Mouse (Mus musculus): ENCODE results near the gene Sox5.

Gene Sox5

DNA sequence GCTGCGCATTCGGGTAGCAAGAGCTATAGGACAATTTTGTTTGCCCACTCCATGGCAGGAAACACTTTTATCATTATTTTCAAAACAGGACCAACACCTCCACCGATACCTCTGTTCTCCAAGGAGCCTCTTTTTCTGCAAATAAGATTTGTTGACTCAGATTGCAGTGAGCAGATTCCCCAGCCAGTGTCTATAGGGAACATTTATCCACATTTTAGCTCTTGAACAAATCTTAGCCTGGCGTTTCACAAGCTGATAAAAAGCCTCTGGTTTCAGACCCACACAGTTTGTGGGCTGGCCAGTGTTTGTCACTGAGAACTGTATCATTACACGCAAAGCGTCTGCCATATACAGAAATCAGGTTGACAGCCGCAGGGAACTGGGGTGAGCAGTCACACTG, 823.4 kb downstream of the Sox5 start:
- no peak for DNase-seq (ENCODE audit: low read depth, low spot score)

DNA sequence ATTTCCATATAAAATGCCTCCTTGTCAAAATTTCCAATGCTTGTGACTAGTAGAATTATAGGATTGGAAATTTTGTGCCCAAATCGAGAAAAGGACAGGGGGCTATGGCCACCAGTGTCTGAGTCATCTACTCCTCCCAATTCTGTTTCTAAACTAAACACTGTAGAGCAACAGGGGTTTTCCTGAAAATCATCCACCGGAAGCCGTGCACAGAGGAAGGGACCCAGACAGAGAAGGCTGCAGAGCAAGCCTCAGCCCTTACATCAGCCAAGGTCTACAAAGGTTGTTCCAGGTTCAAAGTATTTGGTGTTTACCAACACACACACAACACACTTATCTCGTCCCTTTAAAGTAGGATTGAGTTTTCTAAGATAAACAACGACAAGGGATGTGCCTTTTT, 824.7 kb downstream of the Sox5 start:
- no peak for DNase-seq (ENCODE audit: low read depth, low spot score)

DNA sequence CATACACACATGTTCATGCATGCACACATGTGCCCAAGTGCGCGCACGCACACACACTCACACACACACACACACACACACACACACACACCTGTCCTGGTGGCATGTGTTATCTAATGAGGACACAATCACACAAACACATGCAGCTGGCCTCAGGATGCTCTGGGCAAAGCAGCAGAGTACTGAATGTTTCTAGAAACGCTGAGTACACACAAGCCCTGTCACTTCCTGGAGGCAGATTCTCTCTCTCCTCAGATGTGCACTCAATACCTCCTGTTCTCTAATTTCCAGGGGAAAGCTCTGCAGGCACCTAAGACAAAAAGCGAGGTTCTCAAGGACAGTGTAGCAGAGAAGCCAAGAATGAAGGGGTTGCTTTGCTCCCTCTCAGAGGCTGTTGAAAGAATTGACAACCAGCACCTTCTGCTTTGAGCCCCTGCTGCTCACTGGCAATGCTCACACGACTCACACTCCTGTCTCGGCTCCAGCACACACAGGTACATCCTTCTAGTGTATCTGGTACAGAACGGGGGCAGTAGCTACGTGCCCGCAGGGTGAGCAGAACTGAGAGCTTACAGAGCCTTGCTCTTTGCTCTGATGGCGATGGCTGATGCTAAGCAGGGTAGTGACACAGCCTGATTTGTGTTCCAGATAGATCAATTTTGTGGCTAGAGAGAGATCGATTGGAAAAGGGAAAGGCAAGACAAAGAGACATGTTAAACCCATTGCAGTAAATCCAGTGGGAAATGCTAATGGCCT, 833.0 kb downstream of the Sox5 start:
- no peak for DNase-seq (ENCODE audit: low read depth, low spot score)

DNA sequence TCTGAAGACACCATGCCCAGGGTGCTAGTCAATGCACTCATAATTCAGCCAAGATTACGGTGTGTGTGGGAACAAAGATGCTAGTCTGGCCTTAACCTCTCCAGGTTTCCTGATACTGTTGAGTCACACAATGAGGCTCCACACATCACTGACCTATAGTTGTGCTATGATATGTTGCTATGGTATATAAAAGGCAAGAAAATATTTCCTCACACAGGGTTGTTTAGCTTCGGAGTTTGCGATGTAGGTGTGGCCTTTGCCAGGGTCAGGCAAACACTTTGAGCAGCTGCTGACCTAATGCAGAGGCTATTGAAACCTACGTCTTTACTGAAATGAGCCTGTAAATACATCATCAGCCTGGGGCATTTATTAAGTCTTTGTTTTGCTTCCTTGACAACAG, 833.7 kb downstream of the Sox5 start:
- no peak for DNase-seq (ENCODE audit: low read depth, low spot score)

DNA sequence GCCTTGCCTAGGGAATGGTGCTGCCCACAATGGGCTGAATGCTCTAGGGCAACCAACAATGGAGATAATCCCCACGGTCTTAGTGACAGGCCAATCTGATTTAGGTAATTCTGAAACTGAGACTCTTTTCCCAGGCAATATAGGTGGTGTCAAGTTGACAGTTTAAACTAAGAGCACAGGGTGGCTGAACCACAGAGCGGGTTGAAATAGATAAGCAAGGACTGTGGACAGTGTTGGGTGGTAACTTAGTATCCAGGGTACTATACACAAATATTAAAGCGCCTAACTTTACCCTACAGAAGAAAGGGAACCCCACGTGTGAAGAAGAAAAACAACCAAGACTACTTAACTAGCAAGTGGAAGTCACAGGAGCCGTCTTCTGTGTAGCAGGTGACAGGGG, 838.7 kb downstream of the Sox5 start:
- no peak for DNase-seq (ENCODE audit: low read depth, low spot score)

DNA sequence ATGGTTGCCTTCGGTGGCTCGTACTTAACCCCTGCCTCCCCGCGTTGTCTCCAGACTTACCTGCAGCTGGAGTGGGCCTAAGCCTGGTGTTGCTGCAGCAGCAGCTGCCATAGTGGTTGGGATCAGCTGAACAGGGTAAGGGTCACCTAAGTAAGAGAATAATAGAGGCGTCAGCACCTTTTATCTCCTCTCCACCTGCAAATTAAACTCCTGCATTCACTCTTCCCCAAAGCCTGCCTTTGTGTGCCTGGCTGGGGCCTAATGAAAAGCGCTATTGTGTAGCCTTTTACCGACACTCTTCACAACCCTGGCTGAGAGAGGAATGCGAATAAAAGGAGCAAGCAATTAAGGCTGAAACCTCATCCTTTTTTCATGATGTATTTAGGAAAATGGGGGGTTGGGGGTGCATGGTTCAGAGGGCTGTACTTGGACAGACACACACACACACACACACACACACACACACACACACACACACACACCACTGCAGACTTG, 840.4 kb downstream of the Sox5 start:
- DNase-seq (ENCODE audit: low read depth, low spot score), result no peak

DNA sequence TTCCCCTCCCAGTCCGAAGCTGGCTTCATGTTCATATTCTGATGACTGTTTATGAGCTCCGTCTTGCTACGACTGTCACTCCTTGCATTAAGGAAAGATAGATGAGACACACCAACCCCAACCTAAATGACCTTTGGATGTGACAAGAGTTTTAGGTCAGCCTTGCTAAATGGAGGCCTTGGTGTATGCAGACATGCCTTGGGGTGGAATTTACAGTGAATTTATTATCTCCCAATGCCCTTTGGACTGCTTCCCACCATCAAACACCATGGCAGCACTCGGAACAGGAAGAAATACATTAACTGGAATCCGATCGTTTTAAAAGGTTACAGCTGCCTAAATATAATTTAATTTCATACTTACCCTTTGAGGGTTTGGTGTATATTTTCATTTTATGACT, 858.6 kb downstream of the Sox5 start:
- DNase-seq (ENCODE audit: low read depth, low spot score), result no peak

DNA sequence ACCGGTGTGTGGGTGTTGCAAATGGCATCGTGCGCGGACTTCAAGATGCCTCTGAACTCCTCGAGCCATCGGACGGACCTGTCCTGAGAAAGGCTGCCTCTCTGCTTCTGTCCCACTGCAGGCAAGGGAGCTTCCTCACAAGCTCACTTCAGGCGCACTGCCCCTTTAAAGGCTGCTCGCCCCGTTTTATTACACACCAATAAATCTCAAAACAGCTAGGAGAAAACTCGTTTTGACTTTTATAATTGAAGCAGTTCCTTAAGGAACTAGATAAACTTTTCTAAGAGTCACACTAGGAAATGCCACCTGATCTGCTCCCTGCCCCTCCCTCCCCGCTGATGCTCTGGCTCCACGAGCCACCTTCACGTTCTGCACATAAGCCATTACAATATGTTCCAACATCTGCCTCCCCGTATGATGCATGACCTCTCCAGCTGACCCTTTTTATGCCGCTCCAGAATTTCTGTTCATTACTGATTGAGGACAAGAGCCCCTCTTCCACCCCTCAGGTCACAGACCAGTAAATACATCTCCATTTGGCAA, 863.3 kb downstream of the Sox5 start:
- no peak for DNase-seq (ENCODE audit: low read depth, low spot score)

DNA sequence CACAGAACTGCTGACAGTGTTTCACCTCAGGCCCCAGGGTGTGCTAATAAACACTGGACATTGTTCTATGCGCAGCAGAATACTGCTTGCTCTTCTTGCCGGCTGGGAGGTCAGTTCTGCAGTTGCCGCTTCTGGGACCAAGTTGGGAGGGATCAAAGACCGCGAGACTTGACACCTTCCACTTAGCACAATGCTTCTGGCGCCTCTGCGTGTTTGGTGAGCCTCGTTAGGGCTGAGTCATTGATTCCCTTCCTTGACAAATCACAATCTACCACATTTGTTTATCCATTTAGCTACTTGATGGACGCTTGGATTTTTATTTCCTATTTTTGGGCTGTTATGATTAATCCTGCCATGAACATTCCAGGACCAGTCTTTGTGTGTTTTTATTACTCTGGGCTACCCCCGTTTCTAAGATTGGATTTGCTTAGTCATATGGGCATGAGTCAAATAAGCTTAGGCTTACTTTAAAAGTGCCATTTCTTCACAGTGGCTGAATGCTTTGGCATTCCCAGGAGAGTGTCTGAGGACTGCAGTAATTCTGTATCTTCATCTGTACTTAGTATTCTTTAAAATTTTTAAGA, 865.5 kb downstream of the Sox5 start:
- DNase-seq (ENCODE audit: low read depth, low spot score), result no peak

DNA sequence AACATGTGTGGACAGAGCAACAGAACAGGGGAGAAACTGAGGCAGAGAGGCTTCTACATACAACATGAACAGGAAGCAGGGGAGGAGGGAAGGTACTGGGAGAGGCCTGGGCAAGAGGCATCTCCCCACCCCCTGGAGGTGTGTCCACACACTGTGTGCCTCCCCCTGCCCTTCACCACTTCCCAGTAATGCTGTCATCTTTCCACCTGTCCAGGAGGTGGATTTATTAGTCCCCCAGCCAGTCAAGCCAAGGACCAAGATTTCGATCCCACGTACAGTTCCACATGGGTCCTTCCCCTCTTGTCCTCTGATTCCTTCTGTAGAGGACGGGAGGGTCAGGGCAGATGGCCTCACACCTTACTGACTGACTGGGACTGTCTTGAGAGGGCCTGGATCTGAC, 866.1 kb downstream of the Sox5 start:
- no peak for DNase-seq (ENCODE audit: low read depth, low spot score)

DNA sequence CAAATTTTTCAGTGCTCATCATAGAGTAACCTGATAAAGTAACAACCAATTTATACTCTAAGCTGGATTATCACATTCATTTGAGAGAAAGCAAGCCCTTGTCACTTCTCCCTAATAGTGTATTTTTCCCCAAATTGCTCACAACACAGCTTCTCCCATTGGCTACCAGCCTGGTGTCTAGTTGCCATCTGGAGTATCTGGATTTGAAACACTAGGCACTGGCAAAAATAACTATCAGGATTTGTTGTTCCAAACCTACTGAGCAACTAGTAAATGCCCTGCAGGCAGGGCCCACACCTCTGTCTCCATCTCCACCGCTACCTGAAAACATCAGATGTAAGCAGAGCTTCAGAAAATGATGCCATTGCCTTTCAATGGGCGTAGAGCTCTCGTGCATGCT, 869.5 kb downstream of the Sox5 start:
- no peak for DNase-seq (ENCODE audit: low read depth, low spot score)

DNA sequence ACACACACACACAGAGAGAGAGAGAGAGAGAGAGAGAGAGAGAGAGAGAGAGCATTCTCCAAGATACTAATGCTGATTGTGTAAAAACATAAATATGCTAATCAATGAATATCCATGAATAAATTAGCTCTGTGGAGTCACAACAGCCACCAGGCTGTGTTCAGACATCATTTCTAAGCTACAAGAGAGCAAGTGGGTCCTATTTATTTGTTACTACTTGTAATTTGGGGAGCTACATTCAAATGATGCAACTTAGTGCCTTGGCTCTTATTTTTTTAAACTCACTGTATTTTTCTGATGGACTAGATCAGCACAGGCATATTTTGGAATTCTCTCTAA, 877.1 kb downstream of the Sox5 start:
- DNase-seq (ENCODE audit: low read depth, low spot score), result no peak

DNA sequence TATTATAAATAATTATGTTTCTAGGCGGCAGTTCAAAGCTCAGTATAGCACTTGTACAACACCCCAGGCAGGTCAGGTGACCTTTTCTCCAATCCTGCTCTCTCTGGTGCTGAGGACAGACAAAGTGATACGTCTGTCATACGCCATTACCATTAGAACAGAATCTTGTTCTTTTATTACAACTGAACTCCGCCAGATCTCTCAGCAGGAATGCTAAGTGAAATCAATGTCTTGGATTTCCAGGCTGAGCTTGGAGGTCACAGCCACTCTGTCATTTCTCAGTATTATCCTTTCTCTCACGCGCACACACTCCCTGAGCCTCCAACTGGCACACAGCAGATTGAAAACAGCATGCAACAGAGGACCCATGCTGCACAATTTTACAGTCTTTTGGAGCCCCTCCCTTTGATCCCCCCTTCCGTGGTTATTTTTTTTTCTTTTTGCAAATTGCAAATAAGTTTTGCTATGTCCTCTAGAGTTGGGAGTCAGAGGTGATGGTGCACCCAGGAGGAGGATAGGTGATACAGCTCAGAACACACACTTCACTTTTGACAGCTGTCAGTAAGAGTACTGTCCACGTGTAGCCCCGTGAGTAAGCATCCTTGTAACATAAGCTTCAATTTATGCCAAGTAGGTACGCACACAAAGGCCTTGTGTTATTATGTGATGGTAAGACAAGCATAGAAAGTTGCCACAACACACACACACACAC, 877.6 kb downstream of the Sox5 start:
- no peak for DNase-seq (ENCODE audit: low read depth, low spot score)

DNA sequence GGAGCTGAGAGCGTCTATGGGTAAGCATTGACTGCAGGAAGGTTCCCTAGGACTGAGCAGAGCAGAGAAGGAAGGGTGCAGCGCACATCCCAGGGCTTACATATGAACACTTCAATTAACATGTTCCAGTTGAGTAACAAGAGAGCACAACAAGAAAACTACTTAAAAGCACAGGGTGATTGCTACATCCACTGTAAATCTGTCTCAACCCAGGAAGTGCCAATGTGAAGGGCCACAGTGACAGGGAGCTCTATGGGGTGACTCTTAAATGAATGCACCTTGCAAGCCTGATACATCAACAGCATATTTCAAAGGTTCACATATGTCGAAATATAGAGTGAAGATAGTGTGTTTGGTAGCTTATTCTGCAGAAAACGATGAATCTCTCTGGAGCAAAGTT, 880.9 kb downstream of the Sox5 start:
- DNase-seq (ENCODE audit: low read depth, low spot score), result no peak

DNA sequence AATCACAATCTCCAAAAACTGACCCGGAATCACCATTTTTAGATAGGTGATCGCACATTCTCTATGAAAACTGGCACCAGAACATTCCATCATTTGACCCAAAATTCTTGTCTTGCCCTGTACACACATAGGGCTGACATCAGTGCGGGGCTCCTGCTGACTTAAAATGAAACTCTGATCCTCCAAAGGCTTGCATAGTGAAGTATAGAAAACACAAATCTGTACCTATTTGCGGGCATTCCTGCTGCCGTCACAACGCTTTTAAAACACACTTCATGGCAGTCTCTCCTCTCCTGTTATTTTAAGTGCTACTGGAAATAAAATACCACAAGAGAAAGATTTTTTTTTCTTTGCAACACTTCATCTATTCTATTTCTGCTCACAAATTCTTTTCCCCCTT, 886.7 kb downstream of the Sox5 start:
- no peak for DNase-seq (ENCODE audit: low read depth, low spot score)

DNA sequence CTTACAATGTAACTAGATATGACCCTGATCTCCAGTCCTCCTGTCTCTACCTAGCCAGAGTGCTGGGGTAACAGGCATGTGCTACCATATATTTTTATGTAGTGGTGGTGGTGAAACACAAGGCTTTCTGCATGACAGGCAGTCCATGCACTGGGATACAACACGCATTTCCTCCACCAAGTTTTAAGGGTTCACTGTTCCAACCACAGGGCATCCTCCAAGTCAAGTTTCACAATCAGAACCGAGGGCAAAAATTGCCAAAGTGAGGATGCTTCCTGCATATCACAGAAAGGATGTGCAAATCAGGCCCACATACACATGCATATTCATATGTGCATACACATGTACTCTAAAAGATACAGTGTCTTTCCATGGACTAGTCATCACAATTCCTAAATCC, 888.9 kb downstream of the Sox5 start:
- no peak for DNase-seq (ENCODE audit: low read depth, low spot score)

DNA sequence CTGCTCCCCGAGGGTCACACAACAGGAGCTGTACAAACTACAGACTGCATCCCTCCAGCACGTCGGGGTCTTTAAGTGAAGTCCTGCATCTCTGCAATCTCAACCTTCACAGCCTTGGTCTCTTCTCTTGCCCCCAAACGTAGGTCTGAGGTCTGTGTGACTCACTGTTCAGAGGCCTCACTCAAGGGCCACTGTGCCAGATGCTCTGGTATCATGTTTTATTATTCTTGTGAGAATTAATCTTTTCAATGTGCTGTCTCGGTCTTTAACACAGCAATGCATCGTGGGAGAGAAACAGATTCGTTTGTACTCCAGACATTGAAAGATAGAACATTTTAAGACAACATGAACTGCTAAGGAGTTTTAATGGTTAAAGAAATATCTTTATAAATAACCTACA, 893.2 kb downstream of the Sox5 start:
- no peak for DNase-seq (ENCODE audit: low read depth, low spot score)

DNA sequence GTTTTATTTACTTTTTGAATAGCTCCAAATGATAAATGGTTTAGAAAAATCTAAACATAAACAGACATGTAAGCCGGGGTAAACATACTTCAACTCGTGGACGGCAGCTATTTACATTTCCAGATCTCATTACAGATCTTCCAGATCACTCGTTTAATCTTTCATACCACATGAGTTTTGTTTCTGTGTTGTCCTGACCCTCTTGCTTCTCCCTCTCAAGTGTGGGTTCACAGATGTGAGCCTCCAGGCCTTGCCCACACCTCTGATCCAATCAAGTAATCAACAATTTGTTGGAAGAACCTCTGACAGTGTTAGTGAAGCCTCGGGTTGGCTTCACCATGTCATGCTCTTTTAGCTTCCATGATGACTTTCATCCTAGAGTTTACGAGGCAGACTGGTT, 903.3 kb downstream of the Sox5 start:
- no peak for DNase-seq (ENCODE audit: low read depth, low spot score)

DNA sequence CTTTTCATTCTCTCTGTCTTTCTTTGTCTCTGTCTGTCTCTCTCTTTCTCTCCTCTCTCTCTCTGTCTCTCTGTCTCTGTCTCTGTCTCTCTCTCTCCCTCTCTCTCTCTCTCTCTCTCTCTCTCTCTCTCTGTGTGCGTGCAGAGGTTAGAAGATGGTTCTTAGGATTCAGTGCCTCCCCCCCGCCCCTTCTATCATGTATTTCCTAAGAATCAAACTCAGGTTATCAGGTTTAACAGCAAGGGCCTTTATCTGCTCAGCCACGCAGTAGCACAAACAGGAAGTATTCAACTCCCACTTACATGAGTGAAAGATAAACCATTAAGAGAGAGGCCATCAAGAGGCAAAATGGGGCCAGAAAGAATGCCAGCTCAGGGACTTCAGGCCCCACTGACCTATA, 913.0 kb downstream of the Sox5 start:
- no peak for DNase-seq (ENCODE audit: low read depth, low spot score)

DNA sequence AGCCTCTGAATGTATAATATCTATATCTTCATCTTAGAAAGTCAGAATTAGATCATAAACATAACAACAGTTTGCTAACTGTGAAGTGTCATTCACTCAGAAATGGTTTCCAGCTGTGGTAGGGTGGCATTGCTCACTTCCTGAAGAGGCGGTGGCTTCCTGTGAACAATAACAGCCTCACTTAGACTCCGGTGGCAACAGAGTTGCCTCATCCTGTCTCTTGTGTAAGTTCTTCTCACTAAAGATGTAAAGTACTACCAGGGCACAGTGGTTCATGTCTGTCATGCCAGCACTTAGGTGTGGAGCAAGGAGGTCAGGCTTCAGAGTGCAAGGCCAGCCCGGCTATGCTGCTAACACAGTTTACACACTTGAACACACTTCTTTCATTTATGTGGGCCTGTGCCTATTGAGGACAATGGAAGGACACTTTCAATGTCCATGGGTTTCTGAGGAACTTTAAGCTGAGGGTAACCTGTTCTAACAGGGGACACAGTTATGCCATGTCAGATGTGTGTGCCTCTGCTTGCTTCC, 913.6 kb downstream of the Sox5 start:
- DNase-seq (ENCODE audit: low read depth, low spot score), result no peak

DNA sequence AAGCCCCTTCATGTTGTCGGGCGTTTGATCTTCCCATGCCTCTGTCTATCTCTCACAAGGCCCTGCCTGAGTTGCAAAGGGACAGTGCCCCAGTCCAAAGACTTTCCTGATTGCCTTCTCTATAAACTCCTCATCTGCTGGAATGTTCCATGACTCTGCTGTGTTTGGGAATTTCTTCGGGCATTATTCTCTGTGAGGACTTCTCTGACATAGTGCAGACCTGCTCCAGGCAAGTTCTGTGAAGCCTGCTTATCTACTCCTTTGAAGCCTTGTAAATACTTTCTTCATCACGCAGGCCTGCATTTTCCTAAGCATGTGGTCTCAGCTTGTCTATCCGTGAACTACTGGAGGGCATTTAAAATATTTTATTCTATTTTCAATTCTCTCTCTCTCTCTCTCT, 914.7 kb downstream of the Sox5 start:
- no peak for DNase-seq (ENCODE audit: low read depth, low spot score)

DNA sequence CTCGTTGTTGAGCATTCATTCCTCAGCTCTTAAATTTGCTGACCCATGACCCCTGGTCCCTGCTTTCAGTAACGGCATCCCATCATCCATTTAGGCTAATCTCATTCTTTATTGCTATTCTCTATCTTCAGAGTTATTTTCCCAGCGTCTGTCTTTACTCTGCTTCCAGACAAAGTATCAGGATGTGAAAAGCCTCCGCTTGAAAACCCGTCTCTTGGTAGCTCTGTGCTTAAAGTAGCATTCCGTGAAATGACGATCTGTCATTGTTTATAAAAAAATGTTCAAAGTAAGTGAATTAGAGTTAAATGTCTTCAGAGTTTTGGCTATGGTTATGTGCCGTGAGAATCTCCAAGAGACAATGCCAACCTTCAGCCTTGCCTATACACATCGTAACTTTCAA, 915.2 kb downstream of the Sox5 start:
- DNase-seq (ENCODE audit: low read depth, low spot score), result no peak

All from skeletal muscle tissue, adult 2 months (tissue).